ENCODE assay signal across 8 mouse cellular contexts in genomic region chr16:18220001-18220400, GRCm38 (mm10). TPM values are rescaled to one million over a fixed set of nuclear protein-coding genes. Genes with fewer than 3 reads are reported as not detected.
DNase-seq lines count a peak whose midpoint lies in the region; ATAC-seq and TF ChIP-seq lines count a peak whose summit lies in the region.

No protein-coding gene starts in this region.

- H3K36me3 ChIP-seq in heart, embryonic 16.5 days (ENCODE audit: control insufficient read depth, insufficient read depth), result peaks cover 22% of the 10 kb centered on the region
- H3K36me3 ChIP-seq in embryonic facial prominence, embryonic 12.5 days, result peaks cover 40% of the 10 kb centered on the region
- peaks cover 21% of the 10 kb centered on the region; the same call in 1 of the 2 replicates for H3K36me3 ChIP-seq in intestine, postnatal 0 days (ENCODE audit: control insufficient read depth, insufficient read depth)
- peaks cover 34% of the 10 kb centered on the region for H3K36me3 ChIP-seq in midbrain, embryonic 13.5 days

- H3K4me2 ChIP-seq in heart, embryonic 16.5 days (ENCODE audit: low read depth, low read length), result no peak overlapping the region
- no peak overlapping the region for H3K4me2 ChIP-seq in embryonic facial prominence, embryonic 12.5 days (replicated peaks)
- H3K4me2 ChIP-seq in intestine, postnatal 0 days (replicated peaks; ENCODE audit: low read depth), result 0 out of 2 replicates have a peak overlapping the region, but pooled peaks have one; percentile 13
- H3K4me2 ChIP-seq in midbrain, embryonic 13.5 days (replicated peaks), result no peak overlapping the region

- ATAC-seq in heart, embryonic 16.5 days (replicated peaks; ENCODE audit: extremely low read depth, insufficient read depth, low FRiP score), result 0 out of 2 replicates have a peak, but pooled peaks have one; percentile 25
- ATAC-seq in embryonic facial prominence, embryonic 12.5 days (ENCODE audit: insufficient number of reproducible peaks, insufficient read depth, low FRiP score, low TSS enrichment), result 0 out of 2 replicates have a peak, but pooled peaks have one; percentile 38
- peak; percentile 62 for ATAC-seq in intestine, postnatal 0 days
- peak; percentile 44 for ATAC-seq in midbrain, embryonic 13.5 days

- H3K4me3 ChIP-seq in heart, embryonic 16.5 days (ENCODE audit: low read length), result no peak overlapping the region
- H3K4me3 ChIP-seq in embryonic facial prominence, embryonic 12.5 days, result no peak overlapping the region
- H3K4me3 ChIP-seq in intestine, postnatal 0 days (ENCODE audit: low read depth, low read length), result no peak overlapping the region
- H3K4me3 ChIP-seq in midbrain, embryonic 13.5 days (replicated peaks), result no peak overlapping the region

- H3K9ac ChIP-seq in heart, embryonic 16.5 days (ENCODE audit: low read length), result peak overlapping the region; percentile 41
- no peak overlapping the region for H3K9ac ChIP-seq in embryonic facial prominence, embryonic 12.5 days
- H3K9ac ChIP-seq in intestine, postnatal 0 days (ENCODE audit: low read depth, low read length), result no peak overlapping the region
- no peak overlapping the region for H3K9ac ChIP-seq in midbrain, embryonic 13.5 days (replicated peaks)

- DNase-seq in heart, adult 8-10 months (ENCODE audit: low spot score), result no peak
- peak; percentile 54 for DNase-seq in MN1 (ENCODE audit: low spot score)
- DNase-seq in layer of hippocampus, postnatal 36 days, result no peak
- no peak for DNase-seq in spleen, postnatal 36 days (ENCODE audit: low spot score in 2 of 2)

- no peak for TF ChIP-seq CTCF in intestine, postnatal 0 days (IDR thresholded peaks at IDR 0.05; ENCODE audit: low read depth)

- peaks cover 15% of the 10 kb centered on the region for H3K4me1 ChIP-seq in heart, embryonic 16.5 days (ENCODE audit: control insufficient read depth, insufficient read depth, low read length)
- peaks cover 9% of the 10 kb centered on the region for H3K4me1 ChIP-seq in embryonic facial prominence, embryonic 12.5 days
- no peaks in the 10 kb centered on the region for H3K4me1 ChIP-seq in intestine, postnatal 0 days (replicated peaks; ENCODE audit: control insufficient read depth, insufficient read depth, low read length)
- peaks cover 35% of the 10 kb centered on the region for H3K4me1 ChIP-seq in midbrain, embryonic 13.5 days (replicated peaks)

- 0 out of 2 replicates have a peak overlapping the region, but pooled peaks have one; percentile 7 for H3K27ac ChIP-seq in heart, embryonic 16.5 days (ENCODE audit: low read length)
- no peak overlapping the region for H3K27ac ChIP-seq in embryonic facial prominence, embryonic 12.5 days
- H3K27ac ChIP-seq in intestine, postnatal 0 days (ENCODE audit: low read depth, low read length), result no peak overlapping the region
- peak overlapping the region; percentile 33; the same call in 1 of the 2 replicates for H3K27ac ChIP-seq in midbrain, embryonic 13.5 days

- H3K9me3 ChIP-seq in heart, embryonic 16.5 days (replicated peaks; ENCODE audit: control insufficient read depth, low read length), result no peaks in the 10 kb centered on the region
- H3K9me3 ChIP-seq in embryonic facial prominence, embryonic 12.5 days, result no peaks in the 10 kb centered on the region
- no peaks in the 10 kb centered on the region for H3K9me3 ChIP-seq in intestine, postnatal 0 days (ENCODE audit: control insufficient read depth)
- H3K9me3 ChIP-seq in midbrain, embryonic 13.5 days, result no peaks in the 10 kb centered on the region

- 46% methylated on average over 8 of the region's 8 CpGs for WGBS in heart, embryonic 16.5 days
- 61% methylated on average over 8 of the region's 8 CpGs for WGBS in embryonic facial prominence, embryonic 12.5 days
- WGBS in intestine, postnatal 0 days, result 27% methylated on average over 8 of the region's 8 CpGs
- WGBS in midbrain, embryonic 13.5 days, result 68% methylated on average over 8 of the region's 8 CpGs

- H3K27me3 ChIP-seq in heart, embryonic 16.5 days (ENCODE audit: control insufficient read depth, insufficient read depth, low read length), result no peaks in the 10 kb centered on the region
- H3K27me3 ChIP-seq in embryonic facial prominence, embryonic 12.5 days, result no peaks in the 10 kb centered on the region
- H3K27me3 ChIP-seq in intestine, postnatal 0 days (replicated peaks; ENCODE audit: control insufficient read depth, insufficient read depth, low read length), result no peaks in the 10 kb centered on the region
- no peaks in the 10 kb centered on the region for H3K27me3 ChIP-seq in midbrain, embryonic 13.5 days

RNA-seq across cellular contexts. Expression of gene Ccdc188, which starts 2.3 kb away (rescaled TPM):
- polyA plus RNA-seq in heart, embryonic 16.5 days (2015; fragmentation: Nextera tagmentation; extraction: Ambion mirVana), result 0.17 TPM in 1 of 2 replicates, not detected in the other
- not detected for total RNA-seq in heart, adult 8-10 months (2022)
- not detected in 2 replicates for polyA plus RNA-seq in embryonic facial prominence, embryonic 12.5 days (2016; fragmentation: Nextera tagmentation; extraction: Ambion mirVana)
- polyA plus RNA-seq in intestine, postnatal 0 days (2015; fragmentation: Nextera tagmentation; extraction: Ambion mirVana), result not detected in 2 replicates
- polyA plus RNA-seq in midbrain, embryonic 13.5 days (2015; fragmentation: Nextera tagmentation; extraction: Ambion mirVana), result 0.09 TPM in 1 of 2 replicates, not detected in the other
- total RNA-seq in layer of hippocampus, postnatal 36 days (2021), result not detected

RNA-seq across cellular contexts. Expression of gene Zdhhc8, which starts 14.9 kb away (rescaled TPM):
- 16.3 and 22.7 TPM in 2 replicates for polyA plus RNA-seq in heart, embryonic 16.5 days (2015; fragmentation: Nextera tagmentation; extraction: Ambion mirVana)
- total RNA-seq in heart, adult 8-10 months (2022), result 10 to 100 TPM; 19.5 to 24.0 (median 20.8) TPM
- 19.9 and 23.0 TPM in 2 replicates for polyA plus RNA-seq in embryonic facial prominence, embryonic 12.5 days (2016; fragmentation: Nextera tagmentation; extraction: Ambion mirVana)
- 4.3 and 5.0 TPM in 2 replicates for polyA plus RNA-seq in intestine, postnatal 0 days (2015; fragmentation: Nextera tagmentation; extraction: Ambion mirVana)
- 10.1 and 11.9 TPM in 2 replicates for polyA plus RNA-seq in midbrain, embryonic 13.5 days (2015; fragmentation: Nextera tagmentation; extraction: Ambion mirVana)
- 10 to 100 TPM; 68.5 to 70.0 TPM for total RNA-seq in layer of hippocampus, postnatal 36 days (2021)

RNA-seq across cellular contexts. Expression of gene Trmt2a, which starts 28.5 kb away (rescaled TPM):
- 65.9 and 69.9 TPM in 2 replicates for polyA plus RNA-seq in heart, embryonic 16.5 days (2015; fragmentation: Nextera tagmentation; extraction: Ambion mirVana)
- total RNA-seq in heart, adult 8-10 months (2022), result 10 to 100 TPM; 15.8 to 19.5 (median 17.7) TPM
- polyA plus RNA-seq in embryonic facial prominence, embryonic 12.5 days (2016; fragmentation: Nextera tagmentation; extraction: Ambion mirVana), result 109 and 115 TPM in 2 replicates
- 26.1 and 28.7 TPM in 2 replicates for polyA plus RNA-seq in intestine, postnatal 0 days (2015; fragmentation: Nextera tagmentation; extraction: Ambion mirVana)
- polyA plus RNA-seq in midbrain, embryonic 13.5 days (2015; fragmentation: Nextera tagmentation; extraction: Ambion mirVana), result 100 and 115 TPM in 2 replicates
- total RNA-seq in layer of hippocampus, postnatal 36 days (2021), result 10 to 100 TPM; 48.9 to 64.1 TPM

RNA-seq across cellular contexts. Expression of gene Ranbp1, which starts 28.5 kb away (rescaled TPM):
- 295 and 343 TPM in 2 replicates for polyA plus RNA-seq in heart, embryonic 16.5 days (2015; fragmentation: Nextera tagmentation; extraction: Ambion mirVana)
- total RNA-seq in heart, adult 8-10 months (2022), result 10 to 100 TPM; 30.5 to 40.3 (median 34.7) TPM
- 754 and 814 TPM in 2 replicates for polyA plus RNA-seq in embryonic facial prominence, embryonic 12.5 days (2016; fragmentation: Nextera tagmentation; extraction: Ambion mirVana)
- polyA plus RNA-seq in intestine, postnatal 0 days (2015; fragmentation: Nextera tagmentation; extraction: Ambion mirVana), result 229 and 231 TPM in 2 replicates
- 519 and 564 TPM in 2 replicates for polyA plus RNA-seq in midbrain, embryonic 13.5 days (2015; fragmentation: Nextera tagmentation; extraction: Ambion mirVana)
- total RNA-seq in layer of hippocampus, postnatal 36 days (2021), result 10 to 100 TPM; 85.1 to 90.7 TPM

RNA-seq across cellular contexts. Expression of gene Gm49776, which starts 38.1 kb away (rescaled TPM):
- polyA plus RNA-seq in heart, embryonic 16.5 days (2015; fragmentation: Nextera tagmentation; extraction: Ambion mirVana), result 3.2 TPM in 1 of 2 replicates, not detected in the other
- total RNA-seq in heart, adult 8-10 months (2022), result not detected
- 2.1 and 2.3 TPM in 2 replicates for polyA plus RNA-seq in embryonic facial prominence, embryonic 12.5 days (2016; fragmentation: Nextera tagmentation; extraction: Ambion mirVana)
- polyA plus RNA-seq in intestine, postnatal 0 days (2015; fragmentation: Nextera tagmentation; extraction: Ambion mirVana), result 1.2 and 1.5 TPM in 2 replicates
- polyA plus RNA-seq in midbrain, embryonic 13.5 days (2015; fragmentation: Nextera tagmentation; extraction: Ambion mirVana), result not detected in 2 replicates
- total RNA-seq in layer of hippocampus, postnatal 36 days (2021), result not detected

Comparison
In these comparisons a context has a peak if more than half of its experiments do, and no peak if none do; other contexts are left out.
1. H3K27ac ChIP-seq: peak in heart, embryonic 16.5 days (single experiment) and midbrain, embryonic 13.5 days (single experiment); none in embryonic facial prominence, embryonic 12.5 days (single experiment) and intestine, postnatal 0 days (single experiment).
2. Peak in every context shown above with its lines, with median percentiles within 50 percentile points of each other: ATAC-seq.